Mouse (Mus musculus) naive thymus-derived CD4-positive, alpha-beta T cell, adult 2 months (primary cell): ENCODE measurements at regions not wholly inside any gene's neighbourhood (a gene's known extent, or its start where the extent isn't known, plus 50 kb on each side); places are given as distances from the start of the nearest gene placed in this dataset.
"Not testable (repeated sequence)": the region's sequence is repeated elsewhere in the genome, so short reads cannot be mapped to it uniquely, and the experiment has no call there.

Source experiments
- DNase-seq: peaks from one replicate; pipeline ENCODE4 v3.0.0-alpha.2; 2011; ENCODE audit warnings: low read depth

DNA sequence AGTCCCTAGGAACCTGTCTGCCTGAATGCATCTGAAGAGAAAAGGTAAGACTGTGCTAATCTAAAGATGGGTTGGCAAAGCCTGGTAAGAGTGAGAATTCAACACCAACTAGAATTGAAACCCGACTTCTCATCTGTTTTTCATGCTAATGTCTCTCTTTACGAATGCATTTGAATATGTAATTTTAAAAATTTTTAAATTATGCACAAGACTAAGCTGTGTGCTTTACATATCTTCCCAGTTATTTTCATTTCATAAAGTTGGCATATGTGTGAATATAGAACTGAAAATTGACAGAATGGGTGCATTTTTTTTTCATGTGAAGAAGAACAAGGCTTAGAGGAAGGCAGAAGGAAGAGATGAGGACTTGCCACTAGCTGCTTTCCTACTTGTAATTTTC, 267.2 kb upstream of the Ube2e3 start:
- no peak for DNase-seq

- DNase-seq: no peak
Observed at GRCm38 (mm10) chr2:78598039-78598438, 269.9 kb upstream of the Ube2e3 start.

GRCm38 (mm10) chr2:78596251-78596650, 271.7 kb upstream of the Ube2e3 start:
- no peak for DNase-seq

- DNase-seq: no peak
Observed at GRCm38 (mm10) chr2:78580013-78580412, 287.9 kb upstream of the Ube2e3 start.

- DNase-seq: no peak
Observed at GRCm38 (mm10) chr2:78572492-78572891, 295.4 kb upstream of the Ube2e3 start.

- DNase-seq: no peak
Observed at GRCm38 (mm10) chr2:78558128-78558527, 309.8 kb upstream of the Ube2e3 start.

DNA sequence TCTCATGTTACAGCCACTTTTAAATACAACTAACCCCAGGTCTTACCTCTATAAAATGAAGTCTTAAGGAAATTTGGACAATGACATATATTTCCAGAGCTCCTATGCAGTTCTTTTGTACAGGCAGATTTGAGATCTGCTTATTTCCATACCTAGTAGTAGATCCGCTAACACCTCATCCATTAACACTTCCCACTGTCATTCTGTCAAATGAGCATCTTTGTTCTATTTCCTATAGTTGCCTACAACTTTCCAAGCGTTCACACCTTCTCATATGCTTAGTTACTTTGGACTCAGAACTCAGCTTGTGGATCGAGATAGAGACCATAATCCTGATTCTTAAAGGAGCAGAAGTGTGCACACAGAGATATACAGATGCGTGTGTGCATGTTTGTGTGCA, 316.8 kb upstream of the Ube2e3 start:
- no peak for DNase-seq

DNA sequence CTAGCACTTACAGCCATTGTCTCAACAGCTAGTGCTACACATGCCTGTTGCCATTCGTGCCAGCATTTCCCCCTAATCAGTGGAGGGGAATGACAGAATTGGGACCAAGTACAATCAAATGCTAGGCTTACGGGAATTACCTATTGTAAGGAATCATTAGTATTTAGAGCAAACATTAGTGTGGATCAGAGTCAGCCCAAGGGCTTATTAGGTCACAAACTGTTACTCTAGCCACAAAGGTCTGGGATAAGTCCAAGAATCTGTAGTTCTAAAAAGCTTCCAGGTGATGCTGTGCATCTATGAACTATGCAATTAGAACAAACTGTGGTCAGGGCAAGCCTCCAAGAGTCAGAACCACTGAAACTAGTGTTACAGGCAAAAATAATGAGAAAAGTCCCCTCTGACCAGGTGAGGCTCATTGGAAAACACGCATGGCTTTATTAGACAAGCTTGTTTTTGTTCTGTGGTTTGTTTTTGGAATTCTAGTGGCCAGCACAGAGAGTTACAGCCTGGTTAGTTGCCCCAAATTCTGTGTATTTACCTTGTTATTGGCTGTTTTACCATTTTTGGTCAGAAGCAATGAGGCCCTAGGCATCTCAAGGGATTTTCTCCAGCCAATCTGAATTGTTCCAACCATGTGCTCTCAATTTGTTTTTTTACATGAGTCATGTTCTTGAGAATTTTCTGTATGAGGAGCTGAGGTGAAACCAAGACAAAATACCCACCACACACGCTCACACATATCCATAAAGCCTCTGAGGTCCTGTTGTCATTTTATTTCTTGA, 319.0 kb upstream of the Ube2e3 start:
- no peak for DNase-seq

DNA sequence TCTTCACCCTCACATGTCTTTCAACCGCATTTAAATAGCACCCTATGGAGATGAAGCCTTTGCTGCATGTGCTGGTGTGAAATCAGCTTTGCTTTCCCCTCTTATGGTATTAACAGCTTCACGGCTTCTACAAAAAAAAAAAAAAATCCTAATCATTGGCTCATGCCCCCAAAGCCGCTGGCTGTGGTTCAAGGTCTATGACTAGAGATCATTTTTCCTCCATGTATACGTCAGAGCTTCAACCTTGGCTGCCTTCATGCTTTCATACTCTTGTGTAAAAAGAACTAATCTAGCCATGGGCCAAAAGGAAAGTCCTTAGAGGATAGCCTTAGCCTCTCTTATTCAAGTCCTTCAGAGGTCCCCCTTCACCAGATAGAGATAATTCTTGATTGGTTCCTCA, 320.6 kb upstream of the Ube2e3 start:
- DNase-seq: no peak

DNA sequence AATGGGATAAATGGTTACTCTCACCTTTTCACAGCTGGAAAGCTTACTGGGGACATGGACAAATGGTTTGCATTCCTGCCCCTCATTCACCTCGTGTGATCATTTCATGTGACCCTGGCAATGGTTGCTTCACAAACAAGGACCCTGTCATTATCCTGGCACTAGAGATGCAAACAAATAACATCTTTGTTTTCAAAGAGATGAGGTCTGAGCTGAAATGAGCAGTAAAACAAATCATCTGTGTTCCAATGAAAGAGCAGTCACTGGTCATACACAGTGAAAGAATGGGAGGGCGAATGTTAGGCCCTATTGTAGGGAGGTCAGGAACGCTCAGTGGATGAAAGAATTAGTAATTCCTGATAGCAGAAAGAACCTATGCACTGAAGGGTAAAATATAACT, 327.5 kb upstream of the Ube2e3 start:
- no peak for DNase-seq

GRCm38 (mm10) chr2:78539592-78540300, 328.2 kb upstream of the Ube2e3 start:
- DNase-seq: no peak

- no peak for DNase-seq
Observed at GRCm38 (mm10) chr2:78537574-78537973, 330.4 kb upstream of the Ube2e3 start.

GRCm38 (mm10) chr2:78533881-78534280, 334.0 kb upstream of the Ube2e3 start:
- not testable (repeated sequence) for DNase-seq

GRCm38 (mm10) chr2:78530535-78530934, 337.4 kb upstream of the Ube2e3 start:
- no peak for DNase-seq

GRCm38 (mm10) chr2:78520258-78521023, 347.5 kb upstream of the Ube2e3 start:
- no peak for DNase-seq

DNA sequence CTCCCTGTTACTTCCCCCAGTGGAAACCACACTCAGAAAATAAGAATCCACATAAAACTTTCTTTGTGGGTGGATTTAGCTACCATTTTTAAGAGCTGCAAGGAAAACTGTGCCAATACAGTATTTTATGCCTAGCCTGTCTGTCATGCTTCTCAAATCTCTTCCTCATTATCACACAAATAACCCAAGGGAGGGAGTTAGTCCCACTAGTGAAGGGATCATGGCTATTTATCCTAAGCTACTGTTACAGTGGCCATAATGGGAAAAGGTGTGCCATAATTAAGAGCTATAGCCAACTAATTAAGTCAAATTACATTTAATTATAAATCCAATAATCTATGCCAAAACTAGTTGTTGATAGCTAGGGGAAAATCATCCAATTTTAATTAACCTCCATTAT, 374.8 kb upstream of the Ube2e3 start:
- DNase-seq: no peak

DNA sequence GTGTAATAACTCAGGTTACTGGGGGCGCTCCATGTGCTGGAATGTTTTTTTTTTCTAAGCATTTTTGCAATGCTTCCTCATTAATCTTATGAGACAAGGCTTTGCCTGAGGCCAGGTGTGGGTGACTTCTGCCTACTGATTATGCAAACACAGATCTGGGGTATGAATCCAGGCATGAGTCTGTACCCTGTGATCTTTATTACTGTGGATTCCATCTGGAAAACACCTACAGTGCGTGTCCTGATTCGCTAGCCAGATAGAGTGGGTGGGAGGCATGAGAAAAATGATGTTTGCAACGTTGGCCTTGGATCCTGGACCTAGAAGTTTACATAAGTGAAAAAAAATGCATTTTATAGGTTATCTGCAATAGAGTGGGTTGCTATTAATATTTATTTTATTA, 387.9 kb upstream of the Ube2e3 start:
- DNase-seq: no peak

- DNase-seq: no peak
Observed at GRCm38 (mm10) chr2:78459444-78459843, 408.5 kb upstream of the Ube2e3 start.

- no peak for DNase-seq
Observed at GRCm38 (mm10) chr2:78453411-78453810, 414.5 kb upstream of the Ube2e3 start.

DNA sequence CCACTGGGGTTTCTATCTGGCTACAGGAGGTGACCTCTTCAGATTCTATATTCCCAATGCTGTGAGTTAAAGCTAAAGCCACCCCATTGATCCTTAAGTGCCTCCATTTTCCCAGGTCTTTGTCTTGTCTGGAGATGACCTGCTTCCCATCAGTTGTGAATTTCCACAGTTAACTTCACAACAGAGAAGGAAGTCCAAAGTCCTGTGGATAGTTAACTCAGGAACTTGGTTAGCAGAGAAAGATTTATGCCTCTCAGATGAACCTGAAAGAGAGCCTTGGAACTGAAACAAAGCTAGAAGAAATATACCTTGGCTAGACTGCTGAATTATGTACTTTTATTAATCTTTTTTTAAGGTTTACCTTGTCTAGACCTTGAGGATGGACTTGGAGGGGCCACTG, 431.1 kb upstream of the Ube2e3 start:
- DNase-seq: no peak

GRCm38 (mm10) chr2:78435071-78435470, 432.9 kb upstream of the Ube2e3 start:
- DNase-seq: no peak

DNA sequence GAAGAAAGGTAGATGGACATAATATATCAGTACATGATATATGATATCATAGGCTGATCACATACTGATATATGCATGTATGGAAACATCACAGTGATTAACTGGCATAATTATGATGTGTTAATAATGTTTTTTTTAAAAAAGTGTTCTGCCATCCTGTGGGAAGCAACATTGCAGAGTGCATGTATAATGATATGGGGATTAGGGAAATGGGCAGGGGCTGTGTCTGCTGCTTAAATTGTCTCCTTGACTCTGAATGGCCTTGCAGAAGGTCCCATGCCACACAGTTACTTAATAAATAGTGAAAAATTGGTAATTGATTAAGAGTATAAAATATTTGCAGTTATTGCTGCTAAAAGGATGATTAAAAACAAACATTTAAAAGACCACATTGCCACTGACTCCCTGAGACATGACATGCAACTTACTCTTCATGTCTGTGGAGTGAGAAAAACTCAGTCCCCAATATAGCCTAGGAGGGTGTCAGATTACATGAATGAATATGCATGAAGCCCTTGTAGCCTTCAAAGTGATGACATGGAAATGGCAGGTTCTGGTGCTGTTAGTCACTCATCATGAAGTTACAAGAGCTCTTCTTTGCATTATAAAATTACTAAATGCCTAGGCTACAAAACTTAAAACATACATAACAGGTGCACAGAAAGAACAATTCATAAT, 440.1 kb upstream of the Ube2e3 start:
- DNase-seq: no peak
